ENCODE assay signal across 8 mouse cellular contexts in the genomic region with DNA sequence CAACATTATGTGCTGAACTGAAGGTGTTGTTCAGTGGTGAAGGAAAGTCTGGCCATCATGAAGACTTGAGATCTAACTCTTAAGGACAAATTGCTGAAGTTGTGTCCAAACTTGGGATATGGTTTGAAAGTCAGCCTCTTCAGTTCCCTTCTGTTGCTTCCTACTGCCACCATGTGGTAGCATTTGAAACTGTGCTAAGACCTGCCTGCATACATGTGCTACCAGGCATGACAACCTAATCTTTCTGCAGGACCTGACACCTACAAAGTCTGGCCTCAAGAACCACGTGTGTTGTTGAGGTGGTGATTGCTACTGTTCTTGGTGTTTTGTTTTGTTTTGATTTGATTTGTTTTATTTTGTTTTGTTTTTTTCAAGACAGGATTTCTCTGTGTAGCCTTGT. TPM values are rescaled to one million over a fixed set of nuclear protein-coding genes. Genes with fewer than 3 reads are reported as not detected.
A peak's percentile ranks its signal among the peaks of the same experiment; 100 is the strongest.
DNase-seq lines count a peak whose midpoint lies in the region; ATAC-seq and TF ChIP-seq lines count a peak whose summit lies in the region.

No protein-coding gene starts in this region.

- no peak for TF ChIP-seq POLR2A in cerebellum, adult 2 months (IDR thresholded peaks at IDR 0.05; ENCODE audit: borderline replicate concordance, insufficient read depth, low read length)
- no peak for TF ChIP-seq POLR2A in liver, adult 2 months (IDR thresholded peaks at IDR 0.05; ENCODE audit: extremely low read depth, insufficient read depth, low read length)

- peak; percentile 82 for TF ChIP-seq CTCF in cerebellum, adult 2 months (IDR thresholded peaks at IDR 0.05; ENCODE audit: borderline replicate concordance, insufficient read depth, low read depth, low read length)
- TF ChIP-seq CTCF in liver, adult 2 months (IDR thresholded peaks at IDR 0.05; ENCODE audit: low read depth, low read length): peak; percentile 35; the same call in 1 of the 2 replicates

- DNase-seq in A20 (ENCODE audit: low read depth, low spot score): peak; percentile 74
- DNase-seq in MEL-GATA-1-ER (ENCODE audit: extremely low read depth, low read depth): peak; percentile 30
- peak; percentile 70 to 77 for DNase-seq in cerebellum, adult 2 months
- DNase-seq in frontal cortex, postnatal 14 days (ENCODE audit: low spot score in 2 of 2): peak; percentile 29 to 69
- peak; percentile 78 for DNase-seq in kidney, postnatal 10 days
- DNase-seq in liver, adult 2 months (ENCODE audit: extremely low read depth, low read depth, low spot score): peak; percentile 64
- peak; percentile 26 for DNase-seq in retina, adult 2 months (ENCODE audit: low read depth, low spot score)

- no peak overlapping the region for H3K4me3 ChIP-seq in cerebellum, adult 2 months (replicated peaks; ENCODE audit: insufficient read depth, low read depth, low read length)
- no peak overlapping the region for H3K4me3 ChIP-seq in liver, adult 2 months (ENCODE audit: insufficient read depth, low read depth, low read length)

- no peaks in the 10 kb centered on the region for H3K27me3 ChIP-seq in cerebellum, adult 2 months (ENCODE audit: control insufficient read depth, insufficient read depth, low read length)
- H3K27me3 ChIP-seq in liver, adult 2 months (ENCODE audit: control insufficient read depth, insufficient read depth, low read length): no peaks in the 10 kb centered on the region

- H3K36me3 ChIP-seq in liver, adult 2 months (ENCODE audit: control insufficient read depth, insufficient read depth, low read length): no peaks in the 10 kb centered on the region

- H3K9ac ChIP-seq in liver, adult 2 months (ENCODE audit: low read depth, low read length): no peak overlapping the region

- no peaks in the 10 kb centered on the region for H3K79me2 ChIP-seq in liver, adult 2 months (ENCODE audit: control insufficient read depth, insufficient read depth, low read length)

- H3K27ac ChIP-seq in cerebellum, adult 2 months (ENCODE audit: insufficient read depth, low read length): no peak overlapping the region
- H3K27ac ChIP-seq in liver, adult 2 months (replicated peaks; ENCODE audit: insufficient read depth, low read depth, low read length): no peak overlapping the region

- 14% methylated on average over 1 of the region's 1 CpGs for whole genome bisulfite sequencing in cerebellum, adult 2 months
- 23% methylated on average over 1 of the region's 1 CpGs for WGBS in liver, adult 2 months

- ATAC-seq in activated CD4-positive, CD25-positive, alpha-beta regulatory T cell, adult 4 months: no peak

- H3K4me1 ChIP-seq in cerebellum, adult 2 months (ENCODE audit: control insufficient read depth, insufficient read depth, low read length): no peaks in the 10 kb centered on the region
- no peaks in the 10 kb centered on the region for H3K4me1 ChIP-seq in liver, adult 2 months (ENCODE audit: control insufficient read depth, insufficient read depth, low read length)

RNA-seq across cellular contexts. Expression of a gene that starts 19.6 kb away (rescaled TPM):
- polyA plus RNA-seq in cerebellum, adult 2 months (2012; rRNA removed): 1.8 and 1.9 TPM in 2 replicates
- total RNA-seq in liver, adult 2 months (2014; rRNA removed): 1.9 and 2.6 TPM in 2 replicates
- 0.05 and 0.35 TPM in 2 replicates for polyA plus RNA-seq in liver, adult 2 months (2012; rRNA removed)
- polyA plus RNA-seq in activated CD4-positive, CD25-positive, alpha-beta regulatory T cell, adult 4 months (2017; shearing (Covaris generic)): under 1 TPM; 0.44 to 0.68 TPM

RNA-seq across cellular contexts. Expression of a gene that starts 22.9 kb away (rescaled TPM):
- 2.2 and 2.5 TPM in 2 replicates for polyA plus RNA-seq in cerebellum, adult 2 months (2012; rRNA removed)
- 2.3 and 2.5 TPM in 2 replicates for total RNA-seq in liver, adult 2 months (2014; rRNA removed)
- polyA plus RNA-seq in liver, adult 2 months (2012; rRNA removed): 0.11 and 0.18 TPM in 2 replicates
- polyA plus RNA-seq in activated CD4-positive, CD25-positive, alpha-beta regulatory T cell, adult 4 months (2017; shearing (Covaris generic)): 1 to 10 TPM in 1 of 2 experiments, under 1 TPM in 1; 0.97 to 1.2 TPM

Comparison
In these comparisons a context has a peak if more than half of its experiments do, and no peak if none do; other contexts are left out.
1. DNase-seq: peak in every context shown above with its lines; median percentile 78 in kidney, postnatal 10 days; 74 in A20; 74 in cerebellum, adult 2 months; 64 in liver, adult 2 months; 49 in frontal cortex, postnatal 14 days; 30 in MEL-GATA-1-ER; 26 in retina, adult 2 months.